Mouse (Mus musculus): ENCODE data around the gene Olfr161.
"Not testable (repeated sequence)": the region's sequence is repeated elsewhere in the genome, so short reads cannot be mapped to it uniquely, and the experiment has no call there.

Olfr161 gene

GRCm38 (mm10) chr16:3590691-3591090, at the start of gene Olfr161:
Gene Olfr161 (plus strand): TSS chr16:3591042.
- no peak for DNase-seq (ENCODE audit: low spot score)

GRCm38 (mm10) chr16:3563553-3563952, 27.3 kb upstream of the Olfr161 start:
- DNase-seq (ENCODE audit: low spot score), result no peak

- DNase-seq (ENCODE audit: low spot score), result not testable (repeated sequence)
Measured at GRCm38 (mm10) chr16:3577658-3578057, 13.2 kb upstream of the Olfr161 start.

GRCm38 (mm10) chr16:3578227-3578848, 12.5 kb upstream of the Olfr161 start:
- not testable (repeated sequence) for DNase-seq (ENCODE audit: low spot score)

- DNase-seq (ENCODE audit: low spot score), result not testable (repeated sequence)
Measured at GRCm38 (mm10) chr16:3631376-3631775, 40.5 kb downstream of the Olfr161 start.

GRCm38 (mm10) chr16:3632572-3633361, 41.9 kb downstream of the Olfr161 start:
- not testable (repeated sequence) for DNase-seq (ENCODE audit: low spot score)

Data from ovary, postnatal 36 days (tissue).